Mouse (Mus musculus) heart, adult 2 months (tissue): ENCODE measurements around the gene Ankrd9.

Experiments
- CTCF ChIP-seq: fragments of 200-600 bp; IDR thresholded peaks from 2 replicates; pipeline ENCODE4 v1.8.1; 2022; ENCODE audit warnings: antibody characterized with exemption, mild to moderate bottlenecking, moderate library complexity
- EP300 ChIP-seq: fragments of 200-500 bp; IDR thresholded peaks from 2 replicates; pipeline ENCODE4 v1.6.1; 2011; ENCODE audit warnings: low read depth, low read length, control low read depth; ENCODE audit not compliant: insufficient read depth
- POLR2A ChIP-seq: fragments of 200-500 bp; IDR thresholded peaks from 2 replicates; pipeline ENCODE4 v1.6.1; 2011; ENCODE audit warnings: mild to moderate bottlenecking, low read depth, low read length, control low read depth; ENCODE audit not compliant: insufficient read depth

GRCm38 (mm10) chr12:111006339-111006738 is 27.5 kb upstream of the Ankrd9 start:
- TF ChIP-seq CTCF (no peak), POLR2A (no peak), EP300 (no peak)
